ENCODE assay signal across 12 mouse cellular contexts in the genomic region with DNA sequence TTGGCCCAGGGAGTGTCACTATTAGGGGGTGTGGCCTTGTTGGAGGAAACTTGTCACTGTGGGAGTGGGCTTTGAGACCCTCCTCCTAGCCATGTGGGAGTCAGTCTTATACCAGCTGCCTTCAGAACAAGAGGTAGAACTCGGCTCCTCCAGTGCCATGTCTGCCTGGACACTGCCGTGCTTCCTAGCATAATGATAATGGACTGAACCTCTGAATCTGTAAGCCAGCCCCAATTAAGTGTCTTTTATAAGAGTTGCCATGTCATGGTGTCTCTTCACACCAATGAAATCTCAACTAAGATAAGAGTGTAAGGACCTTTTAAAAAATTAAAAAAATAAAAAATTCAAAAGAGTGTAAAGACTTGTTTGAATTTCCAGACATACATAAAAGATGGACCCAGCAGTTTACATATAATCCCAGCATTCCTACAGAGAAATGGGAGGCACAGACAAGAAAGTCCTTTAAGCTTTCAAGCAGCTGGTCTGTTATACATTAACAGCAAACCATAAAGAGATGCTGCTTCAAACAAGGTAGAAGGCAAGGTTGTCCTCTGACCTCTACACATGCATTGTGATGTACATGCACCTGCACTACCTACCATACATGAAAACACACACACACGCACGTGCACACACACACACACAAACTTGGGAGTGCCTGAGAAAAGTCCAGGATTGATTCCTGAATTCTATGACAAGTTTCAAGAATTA.
"Had no signal": no experiment of that assay in that cellular context is flagged by ENCODE, and none has a peak within 500 bp of the region (broad histone marks: within the 10 kb centered on the region; RNA-seq: fewer than 3 reads in every experiment).

No protein-coding gene starts in this region.

- H3K4me3 ChIP-seq: midbrain, embryonic 12.5 days; midbrain, embryonic 15.5 days; neural tube, embryonic 12.5 days; stomach, embryonic 15.5 days had no signal

- ATAC-seq: midbrain, embryonic 15.5 days had no signal

- H3K27me3 ChIP-seq: midbrain, embryonic 12.5 days; midbrain, embryonic 15.5 days; neural tube, embryonic 12.5 days; stomach, embryonic 15.5 days had no signal

- H3K9me3 ChIP-seq: midbrain, embryonic 12.5 days; midbrain, embryonic 15.5 days; neural tube, embryonic 12.5 days; stomach, embryonic 15.5 days had no signal

- H3K4me2 ChIP-seq: lung, embryonic 14.5 days; midbrain, embryonic 12.5 days; midbrain, embryonic 15.5 days; neural tube, embryonic 12.5 days; stomach, embryonic 15.5 days had no signal

- H3K27ac ChIP-seq: midbrain, embryonic 12.5 days; midbrain, embryonic 15.5 days; neural tube, embryonic 12.5 days; stomach, embryonic 15.5 days had no signal

- H3K4me1 ChIP-seq: midbrain, embryonic 12.5 days; midbrain, embryonic 15.5 days; neural tube, embryonic 12.5 days; stomach, embryonic 15.5 days had no signal

- H3K9ac ChIP-seq: lung, embryonic 14.5 days; midbrain, embryonic 12.5 days; midbrain, embryonic 15.5 days; neural tube, embryonic 12.5 days; stomach, embryonic 15.5 days had no signal

- DNase-seq: lung, adult 18-20 months; lung, embryonic 14.5 days; lung, postnatal 10 days; lung, postnatal 4 days; right cerebral cortex, postnatal 14 days; thymus, adult 18-20 months; thymus, postnatal 14 days; thymus, postnatal 36 days had no signal

- H3K36me3 ChIP-seq: midbrain, embryonic 15.5 days; stomach, embryonic 15.5 days had no signal
